In genomic region chr7:127842001-127842718, GRCm38 (mm10) we compare ENCODE assay signal across 8 mouse cellular contexts. TPM values are rescaled to one million over a fixed set of nuclear protein-coding genes. Genes with fewer than 3 reads are reported as not detected.
A peak's percentile ranks its signal among the peaks of the same experiment; 100 is the strongest.
DNase-seq lines count a peak whose midpoint lies in the region; ATAC-seq and TF ChIP-seq lines count a peak whose summit lies in the region.

No protein-coding gene starts in this region.

- H3K4me1 ChIP-seq in cortical plate, adult 2 months (ENCODE audit: control insufficient read depth, insufficient read depth, low read length) = no peaks in the 10 kb centered on the region; the same call in 1 of the 2 replicates
- H3K4me1 ChIP-seq in hindbrain, postnatal 0 days (ENCODE audit: insufficient read depth, low read length) = no peaks in the 10 kb centered on the region
- peaks cover 69% of the 10 kb centered on the region for H3K4me1 ChIP-seq in megakaryocyte, embryonic 14.5 days

- no peaks in the 10 kb centered on the region for H3K27me3 ChIP-seq in hindbrain, postnatal 0 days (ENCODE audit: insufficient read depth, low read length)
- no peaks in the 10 kb centered on the region for H3K27me3 ChIP-seq in megakaryocyte, embryonic 14.5 days (replicated peaks)

- peak overlapping the region; percentile 68 for H3K9ac ChIP-seq in hindbrain, postnatal 0 days (replicated peaks; ENCODE audit: low read length)

- TF ChIP-seq CTCF in cortical plate, adult 2 months (IDR thresholded peaks at IDR 0.05; ENCODE audit: extremely low read depth, insufficient read depth, low read length) = no peak
- TF ChIP-seq CTCF in hindbrain, postnatal 0 days (IDR thresholded peaks at IDR 0.05; ENCODE audit: low read depth) = no peak

- under 1% methylated on average over 40 of the region's 40 CpGs for WGBS in hindbrain, postnatal 0 days

- peak overlapping the region; percentile 96 for H3K4me2 ChIP-seq in hindbrain, postnatal 0 days (ENCODE audit: low read depth, low read length)

- no peaks in the 10 kb centered on the region for H3K9me3 ChIP-seq in hindbrain, postnatal 0 days (ENCODE audit: low read length)
- no peaks in the 10 kb centered on the region for H3K9me3 ChIP-seq in megakaryocyte, embryonic 14.5 days

- peak; percentile 85 to 93 for DNase-seq in adrenal gland, adult (ENCODE audit: inconsistent age in 2 of 2, low spot score in 1 of 2)
- DNase-seq in gastrocnemius, adult 8-10 months (ENCODE audit: low spot score in 2 of 2) = peak; percentile 63 to 79
- peak; percentile 86 for DNase-seq in hindbrain, postnatal 0 days (ENCODE audit: low spot score)
- peak; percentile 63 to 74 for DNase-seq in left cerebral cortex, adult 8-10 months (ENCODE audit: low spot score in 2 of 2)
- DNase-seq in right cerebral cortex, adult 2 months (ENCODE audit: low spot score in 2 of 2) = peak; percentile 84
- DNase-seq in urinary bladder, postnatal 25 days (ENCODE audit: low spot score) = peak; percentile 68

- H3K36me3 ChIP-seq in hindbrain, postnatal 0 days (ENCODE audit: insufficient read depth, low read length) = peaks cover 13% of the 10 kb centered on the region; the same call in 1 of the 2 replicates
- peaks cover 46% of the 10 kb centered on the region for H3K36me3 ChIP-seq in megakaryocyte, embryonic 14.5 days (replicated peaks; ENCODE audit: low read length)

- TF ChIP-seq POLR2A in cortical plate, adult 2 months (IDR thresholded peaks at IDR 0.05; ENCODE audit: extremely low read depth, insufficient read depth, low read length) = peak; percentile 76

- ATAC-seq in hindbrain, postnatal 0 days = peak; percentile 28; the same call in 1 of the 2 replicates

- H3K4me3 ChIP-seq in cortical plate, adult 2 months (ENCODE audit: insufficient read depth, low read length) = peak overlapping the region; percentile 60
- peak overlapping the region; percentile 81 for H3K4me3 ChIP-seq in hindbrain, postnatal 0 days (ENCODE audit: low read length)
- peak overlapping the region; percentile 98 for H3K4me3 ChIP-seq in megakaryocyte, embryonic 14.5 days (replicated peaks)

- H3K27ac ChIP-seq in cortical plate, adult 2 months (ENCODE audit: insufficient read depth, low read length) = peak overlapping the region; percentile 77
- H3K27ac ChIP-seq in hindbrain, postnatal 0 days = peak overlapping the region; percentile 95

RNA-seq across cellular contexts. Expression of gene Stx1b, which starts 17.8 kb away (rescaled TPM):
- polyA plus RNA-seq in cortical plate, adult 2 months (2012; rRNA removed) = 381 and 383 TPM in 2 replicates
- total RNA-seq in gastrocnemius, adult 8-10 months (2022) = 1 to 10 TPM in 1 of 4 experiments, under 1 TPM in 3; 0.53 to 1.0 (median 0.75) TPM
- 69.7 and 72.7 TPM in 2 replicates for total RNA-seq in hindbrain, postnatal 0 days (2014; rRNA removed)
- polyA plus RNA-seq in hindbrain, postnatal 0 days (2015; fragmentation: Nextera tagmentation; extraction: Ambion mirVana) = 66.6 and 76.3 TPM in 2 replicates
- 100 to 1,000 TPM; 444 to 479 (median 451) TPM for total RNA-seq in left cerebral cortex, adult 8-10 months (2022)
- polyA plus RNA-seq in megakaryocyte, embryonic 14.5 days (2012; ENCODE audit: insufficient read depth, low replicate concordance) = 0.02 TPM in 1 of 2 replicates, not detected in the other

RNA-seq across cellular contexts. Expression of gene Stx4a, which starts 18.1 kb away (rescaled TPM):
- 118 and 122 TPM in 2 replicates for polyA plus RNA-seq in cortical plate, adult 2 months (2012; rRNA removed)
- 10 to 100 TPM; 44.5 to 64.1 (median 50.8) TPM for total RNA-seq in gastrocnemius, adult 8-10 months (2022)
- 4.0 and 9.6 TPM in 2 replicates for total RNA-seq in hindbrain, postnatal 0 days (2014; rRNA removed)
- polyA plus RNA-seq in hindbrain, postnatal 0 days (2015; fragmentation: Nextera tagmentation; extraction: Ambion mirVana) = 28.4 and 31.8 TPM in 2 replicates
- 10 to 100 TPM; 62.3 to 96.9 (median 71.2) TPM for total RNA-seq in left cerebral cortex, adult 8-10 months (2022)
- polyA plus RNA-seq in megakaryocyte, embryonic 14.5 days (2012; ENCODE audit: insufficient read depth, low replicate concordance) = 27.2 and 167 TPM in 2 replicates

RNA-seq across cellular contexts. Expression of gene Zfp646, which starts 33.9 kb away (rescaled TPM):
- 14.9 and 15.1 TPM in 2 replicates for polyA plus RNA-seq in cortical plate, adult 2 months (2012; rRNA removed)
- 10 to 100 TPM; 12.2 to 14.5 (median 14.0) TPM for total RNA-seq in gastrocnemius, adult 8-10 months (2022)
- 34.6 and 35.0 TPM in 2 replicates for total RNA-seq in hindbrain, postnatal 0 days (2014; rRNA removed)
- polyA plus RNA-seq in hindbrain, postnatal 0 days (2015; fragmentation: Nextera tagmentation; extraction: Ambion mirVana) = 3.4 and 4.4 TPM in 2 replicates
- total RNA-seq in left cerebral cortex, adult 8-10 months (2022) = 10 to 100 TPM; 29.9 to 32.8 (median 31.2) TPM
- 1.0 and 6.3 TPM in 2 replicates for polyA plus RNA-seq in megakaryocyte, embryonic 14.5 days (2012; ENCODE audit: insufficient read depth, low replicate concordance)

RNA-seq across cellular contexts. Expression of gene Zfp668, which starts 34.5 kb away (rescaled TPM):
- 12.9 and 13.5 TPM in 2 replicates for polyA plus RNA-seq in cortical plate, adult 2 months (2012; rRNA removed)
- total RNA-seq in gastrocnemius, adult 8-10 months (2022) = 1 to 10 TPM; 3.1 to 4.6 (median 4.5) TPM
- total RNA-seq in hindbrain, postnatal 0 days (2014; rRNA removed) = 25.8 and 26.2 TPM in 2 replicates
- polyA plus RNA-seq in hindbrain, postnatal 0 days (2015; fragmentation: Nextera tagmentation; extraction: Ambion mirVana) = 21.8 and 22.4 TPM in 2 replicates
- total RNA-seq in left cerebral cortex, adult 8-10 months (2022) = 10 to 100 TPM; 22.7 to 25.3 (median 23.3) TPM
- polyA plus RNA-seq in megakaryocyte, embryonic 14.5 days (2012; ENCODE audit: insufficient read depth, low replicate concordance) = 9.4 and 18.0 TPM in 2 replicates

RNA-seq across cellular contexts. Expression of gene Hsd3b7, which starts 41.8 kb away (rescaled TPM):
- polyA plus RNA-seq in cortical plate, adult 2 months (2012; rRNA removed) = 14.2 and 14.5 TPM in 2 replicates
- 1 to 10 TPM; 1.5 to 4.2 (median 1.9) TPM for total RNA-seq in gastrocnemius, adult 8-10 months (2022)
- total RNA-seq in hindbrain, postnatal 0 days (2014; rRNA removed) = 11.0 and 12.1 TPM in 2 replicates
- polyA plus RNA-seq in hindbrain, postnatal 0 days (2015; fragmentation: Nextera tagmentation; extraction: Ambion mirVana) = 10.3 and 11.3 TPM in 2 replicates
- 1 to 10 TPM; 4.2 to 9.7 (median 4.6) TPM for total RNA-seq in left cerebral cortex, adult 8-10 months (2022)
- polyA plus RNA-seq in megakaryocyte, embryonic 14.5 days (2012; ENCODE audit: insufficient read depth, low replicate concordance) = 13.9 and 53.3 TPM in 2 replicates

Comparison
In these comparisons a context has a peak if more than half of its experiments do, and no peak if none do; other contexts are left out.
1. Peak in every context shown above with its lines: DNase-seq, ATAC-seq, H3K4me3 ChIP-seq and H3K27ac ChIP-seq.
2. RNA of gene Stx1b, which starts 17.8 kb away (total RNA-seq): 444 to 479 TPM in left cerebral cortex, adult 8-10 months and 69.7 to 72.7 TPM in hindbrain, postnatal 0 days; 0.53 to 1.0 TPM in gastrocnemius, adult 8-10 months; every median in the first group is over 10 times any median in the second.